Mouse (Mus musculus) embryo, embryonic 10.5 days (tissue): Measurements from ENCODE around the gene Hnrnpab.
A peak's percentile ranks its signal among the peaks of the same experiment; 100 is the strongest.

Experiments used
- DNase-seq: peaks from one replicate; pipeline ENCODE4 v3.0.0-alpha.2; 2015; ENCODE audit warnings: low spot score

The Hnrnpab gene

GRCm38 (mm10) chr11:51605602-51606446, 823 bp downstream of the Hnrnpab start:
- DNase-seq = peak; percentile 83

- DNase-seq = no peak
Observed at GRCm38 (mm10) chr11:51602253-51602652, 4.4 kb downstream of the Hnrnpab start.

GRCm38 (mm10) chr11:51597553-51597952, 9.1 kb downstream of the Hnrnpab start:
- no peak for DNase-seq

GRCm38 (mm10) chr11:51595459-51596083, 11.1 kb downstream of the Hnrnpab start:
- DNase-seq = no peak

GRCm38 (mm10) chr11:51594715-51595350, 11.8 kb downstream of the Hnrnpab start:
- DNase-seq = no peak

GRCm38 (mm10) chr11:51593849-51594248, 12.8 kb downstream of the Hnrnpab start:
- DNase-seq = no peak

- DNase-seq = no peak
Observed at GRCm38 (mm10) chr11:51593368-51593767, 13.3 kb downstream of the Hnrnpab start.

- DNase-seq = no peak
Observed at GRCm38 (mm10) chr11:51591915-51592314, 14.7 kb downstream of the Hnrnpab start.

GRCm38 (mm10) chr11:51591168-51591567, 15.5 kb downstream of the Hnrnpab start:
- no peak for DNase-seq

GRCm38 (mm10) chr11:51590002-51590401, 16.6 kb downstream of the Hnrnpab start:
- DNase-seq = no peak

- DNase-seq = no peak
Observed at GRCm38 (mm10) chr11:51588833-51589232, 17.8 kb downstream of the Hnrnpab start.

- DNase-seq = no peak
Observed at GRCm38 (mm10) chr11:51587059-51587458, 19.6 kb downstream of the Hnrnpab start.

- DNase-seq = no peak
Observed at GRCm38 (mm10) chr11:51586411-51586810, 20.2 kb downstream of the Hnrnpab start.

GRCm38 (mm10) chr11:51585608-51586252, 20.9 kb downstream of the Hnrnpab start:
- no peak for DNase-seq

- peak; percentile 97 for DNase-seq
Observed at GRCm38 (mm10) chr11:51584431-51585248, 22.0 kb downstream of the Hnrnpab start, which contains the start of gene Phykpl. Gene Phykpl (plus strand): TSS chr11:51584757.

GRCm38 (mm10) chr11:51584057-51584430, 22.6 kb downstream of the Hnrnpab start:
- DNase-seq = no peak

- DNase-seq = peak; percentile 92
Observed at GRCm38 (mm10) chr11:51582713-51583112, 23.9 kb downstream of the Hnrnpab start.

GRCm38 (mm10) chr11:51579024-51579423, 27.6 kb downstream of the Hnrnpab start:
- no peak for DNase-seq

- DNase-seq = no peak
Observed at GRCm38 (mm10) chr11:51577587-51577986, 29.1 kb downstream of the Hnrnpab start.

GRCm38 (mm10) chr11:51576454-51576853, 30.2 kb downstream of the Hnrnpab start:
- no peak for DNase-seq

- no peak for DNase-seq
Observed at GRCm38 (mm10) chr11:51568801-51569200, 37.8 kb downstream of the Hnrnpab start.
